ENCODE assay signal across 7 mouse cellular contexts in genomic region chr2:180578686-180579085, GRCm38 (mm10). TPM values are rescaled to one million over a fixed set of nuclear protein-coding genes. Genes with fewer than 3 reads are reported as not detected.
DNase-seq lines count a peak whose midpoint lies in the region; ATAC-seq and TF ChIP-seq lines count a peak whose summit lies in the region.

No protein-coding gene starts in this region.

- no peak overlapping the region for H3K9ac ChIP-seq in hindbrain, embryonic 16.5 days (ENCODE audit: low read depth, low read length)
- H3K9ac ChIP-seq in limb, embryonic 14.5 days (ENCODE audit: low read depth, low read length, severe bottlenecking): no peak overlapping the region

- H3K4me1 ChIP-seq in testis, adult 2 months (ENCODE audit: control insufficient read depth, insufficient read depth, low read length): peaks cover 5% of the 10 kb centered on the region
- H3K4me1 ChIP-seq in hindbrain, embryonic 16.5 days (ENCODE audit: control insufficient read depth, insufficient read depth, low read depth, low read length): peaks cover 10% of the 10 kb centered on the region
- H3K4me1 ChIP-seq in limb, embryonic 14.5 days (ENCODE audit: control insufficient read depth, insufficient read depth, low read length): peaks cover 7% of the 10 kb centered on the region

- peak; percentile 80 for TF ChIP-seq CTCF in testis, adult 2 months (IDR thresholded peaks at IDR 0.05; ENCODE audit: control insufficient read depth, insufficient read depth, insufficient replicate concordance, low read depth, low read length)

- no peaks in the 10 kb centered on the region for H3K9me3 ChIP-seq in hindbrain, embryonic 16.5 days (ENCODE audit: control insufficient read depth, low read length)
- H3K9me3 ChIP-seq in limb, embryonic 14.5 days (ENCODE audit: control insufficient read depth, low read length): no peaks in the 10 kb centered on the region

- no peak for DNase-seq in testis, postnatal 14 days (ENCODE audit: low spot score)
- peak; percentile 78 for DNase-seq in limb, embryonic 14.5 days (ENCODE audit: low spot score)
- DNase-seq in retina, adult 2 months (ENCODE audit: low read depth, low spot score): peak; percentile 62

- ATAC-seq in activated CD4-positive, CD25-positive, alpha-beta regulatory T cell, adult 4 months: peak; percentile 44
- peak; percentile 62 for ATAC-seq in common myeloid progenitor, adult 5-6 weeks (replicated peaks; ENCODE audit: low read depth, poor library complexity, severe bottlenecking)
- peak; percentile 58 for ATAC-seq in hindbrain, embryonic 16.5 days
- ATAC-seq in limb, embryonic 14.5 days (ENCODE audit: low FRiP score, low read depth): no peak

- no peak overlapping the region for H3K27ac ChIP-seq in testis, adult 2 months (ENCODE audit: control insufficient read depth, insufficient read depth, low read depth, low read length)
- H3K27ac ChIP-seq in hindbrain, embryonic 16.5 days (ENCODE audit: low read depth, low read length): no peak overlapping the region
- no peak overlapping the region for H3K27ac ChIP-seq in limb, embryonic 14.5 days (replicated peaks; ENCODE audit: low read depth, low read length)

- H3K36me3 ChIP-seq in testis, adult 2 months (ENCODE audit: control insufficient read depth, insufficient read depth, low read length): no peaks in the 10 kb centered on the region
- H3K36me3 ChIP-seq in hindbrain, embryonic 16.5 days (ENCODE audit: control insufficient read depth, insufficient read depth, low read length): no peaks in the 10 kb centered on the region
- no peaks in the 10 kb centered on the region for H3K36me3 ChIP-seq in limb, embryonic 14.5 days (ENCODE audit: control insufficient read depth, insufficient read depth, low read length)

- no peaks in the 10 kb centered on the region for H3K27me3 ChIP-seq in testis, adult 2 months (ENCODE audit: control insufficient read depth, insufficient read depth, low read length)
- H3K27me3 ChIP-seq in hindbrain, embryonic 16.5 days (replicated peaks; ENCODE audit: control insufficient read depth, insufficient read depth, low read length): no peaks in the 10 kb centered on the region
- no peaks in the 10 kb centered on the region; the same call in 1 of the 2 replicates for H3K27me3 ChIP-seq in limb, embryonic 14.5 days (ENCODE audit: control insufficient read depth, insufficient read depth, low read length)

- no peak overlapping the region for H3K4me2 ChIP-seq in hindbrain, embryonic 16.5 days (ENCODE audit: low read length)
- H3K4me2 ChIP-seq in limb, embryonic 14.5 days (replicated peaks; ENCODE audit: low read depth, low read length, severe bottlenecking): no peak overlapping the region

- TF ChIP-seq POLR2A in testis, adult 2 months (IDR thresholded peaks at IDR 0.05; ENCODE audit: control insufficient read depth, low read depth, low read length): no peak
- no peak for TF ChIP-seq POLR2A in limb, embryonic 14.5 days (IDR thresholded peaks at IDR 0.05; ENCODE audit: borderline replicate concordance, extremely low read depth, insufficient read depth, insufficient read length)

- peak overlapping the region; percentile 66 for H3K4me3 ChIP-seq in testis, adult 2 months (ENCODE audit: control insufficient read depth, low read depth, low read length)
- H3K4me3 ChIP-seq in hindbrain, embryonic 16.5 days (ENCODE audit: low read length): no peak overlapping the region
- H3K4me3 ChIP-seq in limb, embryonic 14.5 days (replicated peaks; ENCODE audit: low read length): no peak overlapping the region

- WGBS in hindbrain, embryonic 16.5 days: 10% methylated on average over 3 of the region's 3 CpGs
- 2% methylated on average over 3 of the region's 3 CpGs for whole genome bisulfite sequencing in limb, embryonic 14.5 days

RNA-seq across cellular contexts. Expression of gene Mrgbp, which starts 2.4 kb away (rescaled TPM):
- polyA plus RNA-seq in testis, adult 2 months (2012; rRNA removed): 80.1 and 81.9 TPM in 2 replicates
- polyA plus RNA-seq in activated CD4-positive, CD25-positive, alpha-beta regulatory T cell, adult 4 months (2017; shearing (Covaris generic)): 10 to 100 TPM; 21.4 to 22.2 TPM
- total RNA-seq in common myeloid progenitor, adult 5-6 weeks (2017): 31.9 and 43.0 TPM in 2 replicates
- polyA plus RNA-seq in hindbrain, embryonic 16.5 days (2015; fragmentation: Nextera tagmentation; extraction: Ambion mirVana): 36.8 and 38.1 TPM in 2 replicates
- polyA plus RNA-seq in limb, embryonic 14.5 days (2012; rRNA removed): 46.6 and 52.2 TPM in 2 replicates
- polyA plus RNA-seq in limb, embryonic 14.5 days (2014; fragmentation: Nextera tagmentation; extraction: Ambion mirVana): 30.5 and 31.9 TPM in 2 replicates

RNA-seq across cellular contexts. Expression of gene Ogfr, which starts 10.4 kb away (rescaled TPM):
- 13.7 and 20.0 TPM in 2 replicates for polyA plus RNA-seq in testis, adult 2 months (2012; rRNA removed)
- 10 to 100 TPM; 17.2 to 24.0 TPM for polyA plus RNA-seq in activated CD4-positive, CD25-positive, alpha-beta regulatory T cell, adult 4 months (2017; shearing (Covaris generic))
- total RNA-seq in common myeloid progenitor, adult 5-6 weeks (2017): 39.4 and 47.0 TPM in 2 replicates
- polyA plus RNA-seq in hindbrain, embryonic 16.5 days (2015; fragmentation: Nextera tagmentation; extraction: Ambion mirVana): 82.2 and 83.4 TPM in 2 replicates
- polyA plus RNA-seq in limb, embryonic 14.5 days (2012; rRNA removed): 67.5 and 78.6 TPM in 2 replicates
- polyA plus RNA-seq in limb, embryonic 14.5 days (2014; fragmentation: Nextera tagmentation; extraction: Ambion mirVana): 71.4 and 84.5 TPM in 2 replicates

RNA-seq across cellular contexts. Expression of gene Col9a3, which starts 18.9 kb away (rescaled TPM):
- 23.2 and 25.2 TPM in 2 replicates for polyA plus RNA-seq in testis, adult 2 months (2012; rRNA removed)
- under 1 TPM in 1 of 2 experiments, not detected in 1; 0.48 TPM for polyA plus RNA-seq in activated CD4-positive, CD25-positive, alpha-beta regulatory T cell, adult 4 months (2017; shearing (Covaris generic))
- total RNA-seq in common myeloid progenitor, adult 5-6 weeks (2017): not detected in 2 replicates
- 92.8 and 93.2 TPM in 2 replicates for polyA plus RNA-seq in hindbrain, embryonic 16.5 days (2015; fragmentation: Nextera tagmentation; extraction: Ambion mirVana)
- 612 and 663 TPM in 2 replicates for polyA plus RNA-seq in limb, embryonic 14.5 days (2012; rRNA removed)
- polyA plus RNA-seq in limb, embryonic 14.5 days (2014; fragmentation: Nextera tagmentation; extraction: Ambion mirVana): 334 and 360 TPM in 2 replicates

Comparison
In these comparisons a context has a peak if more than half of its experiments do, and no peak if none do; other contexts are left out.
1. RNA of gene Col9a3, which starts 18.9 kb away (polyA plus RNA-seq): 334 to 663 TPM in limb, embryonic 14.5 days, 92.8 to 93.2 TPM in hindbrain, embryonic 16.5 days and 23.2 to 25.2 TPM in testis, adult 2 months; 0.48 TPM in activated CD4-positive, CD25-positive, alpha-beta regulatory T cell, adult 4 months; every median in the first group is over 10 times any median in the second.